Mouse (Mus musculus): ENCODE results near the gene Arhgef10l.

- TF ChIP-seq TAL1 (IDR thresholded peaks at IDR 0.05; ENCODE audit: low read length) (no peak), GATA1 (IDR thresholded peaks at IDR 0.05; ENCODE audit: low read length) (no peak)
Observed at GRCm38 (mm10) chr4:140539125-140539524, 126.7 kb downstream of the Arhgef10l start.

Measured in erythroblast, embryonic 14.5 days (primary cell).